Mouse (Mus musculus): ENCODE data around the gene Olfr18.
"Not testable (repeated sequence)": the region's sequence is repeated elsewhere in the genome, so short reads cannot be mapped to it uniquely, and the experiment has no call there.

The Olfr18 gene

DNA sequence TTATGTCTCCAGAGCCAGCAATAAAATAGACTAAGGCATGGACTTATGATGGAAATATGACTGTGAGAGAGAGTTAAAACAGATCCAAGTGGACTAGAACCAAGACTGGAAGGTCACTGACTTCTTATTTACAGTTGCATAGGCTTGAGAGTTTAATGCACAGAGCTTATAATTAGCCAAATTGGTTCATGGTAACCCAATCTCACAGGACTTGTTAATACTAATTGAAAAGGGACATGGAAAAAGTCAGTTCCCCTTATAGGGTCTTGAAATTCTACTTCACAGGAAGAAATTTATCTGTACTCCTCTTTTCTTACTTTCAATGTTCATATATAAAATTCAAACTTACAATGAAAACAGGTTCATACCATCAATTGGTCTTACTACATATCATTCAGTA is at the start of gene Olfr18:
Gene Olfr18, minus strand, starts transcription at position 101 of the 400 bp plus-strand sequence.
- DNase-seq (ENCODE audit: low spot score): no peak

DNA sequence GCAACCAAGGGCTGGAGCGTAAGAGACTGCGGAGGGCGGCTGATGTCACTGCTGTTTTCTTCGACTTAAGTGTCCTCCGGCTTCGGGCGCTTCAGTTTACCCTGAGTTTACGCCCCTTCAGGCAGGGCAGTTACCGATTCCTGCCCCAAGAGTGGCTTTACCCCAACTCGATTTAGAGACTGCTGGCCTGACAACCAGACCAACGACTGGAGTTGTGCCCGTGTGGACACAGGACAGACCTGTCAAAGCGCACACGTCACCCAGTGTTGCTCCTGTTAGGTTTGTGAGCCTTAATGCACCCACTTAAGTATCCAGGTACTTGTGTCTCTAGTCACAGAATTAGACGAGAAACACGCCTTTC is 49.4 kb upstream of the Olfr18 start:
- no peak for DNase-seq (ENCODE audit: low spot score)

DNA sequence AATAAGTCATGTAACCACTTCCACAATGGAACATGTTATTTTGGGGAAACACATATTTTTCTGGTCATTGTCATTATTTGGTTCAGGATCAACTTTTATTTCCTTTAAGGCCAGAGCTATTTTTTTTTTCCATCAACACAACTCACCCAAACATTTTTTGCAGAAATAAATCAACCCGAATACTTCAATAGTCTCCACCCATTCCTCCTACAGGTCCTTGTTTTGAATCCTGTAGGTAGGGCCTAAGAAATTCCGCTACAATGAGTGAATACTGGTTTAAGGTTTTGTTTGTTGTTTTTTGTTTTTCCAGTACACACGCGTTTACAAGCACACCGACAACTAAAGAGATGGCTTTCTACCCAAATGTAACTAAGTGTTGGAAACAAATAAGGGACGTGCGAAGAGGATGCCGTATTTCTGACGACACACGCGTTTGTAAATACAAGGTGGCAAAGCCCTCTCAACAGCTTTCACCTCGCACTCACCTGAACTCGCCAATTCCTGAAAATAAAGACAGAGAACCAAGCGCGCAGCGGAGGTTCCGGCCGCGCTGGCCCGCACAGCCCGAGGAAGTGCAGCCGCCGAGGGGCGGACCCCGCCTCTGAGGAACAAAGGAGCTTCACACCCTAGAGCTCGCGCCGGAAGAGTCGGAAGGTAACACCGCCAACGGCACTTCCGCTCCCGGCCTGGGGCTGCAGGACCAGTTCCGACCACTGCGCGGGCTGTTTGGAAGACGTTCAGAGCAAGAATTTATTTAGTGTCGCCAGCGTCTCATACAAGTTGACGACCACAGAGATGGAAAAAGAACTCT is 48.8 kb upstream of the Olfr18 start, which contains the start of gene Zfp560:
Gene Zfp560, minus strand, starts transcription at position 646 of the 811 bp plus-strand sequence.
- peak; percentile 87 for DNase-seq (ENCODE audit: low spot score)

GRCm38 (mm10) chr9:20383659-20384058 is 47.8 kb upstream of the Olfr18 start:
- DNase-seq (ENCODE audit: low spot score): no peak

DNA sequence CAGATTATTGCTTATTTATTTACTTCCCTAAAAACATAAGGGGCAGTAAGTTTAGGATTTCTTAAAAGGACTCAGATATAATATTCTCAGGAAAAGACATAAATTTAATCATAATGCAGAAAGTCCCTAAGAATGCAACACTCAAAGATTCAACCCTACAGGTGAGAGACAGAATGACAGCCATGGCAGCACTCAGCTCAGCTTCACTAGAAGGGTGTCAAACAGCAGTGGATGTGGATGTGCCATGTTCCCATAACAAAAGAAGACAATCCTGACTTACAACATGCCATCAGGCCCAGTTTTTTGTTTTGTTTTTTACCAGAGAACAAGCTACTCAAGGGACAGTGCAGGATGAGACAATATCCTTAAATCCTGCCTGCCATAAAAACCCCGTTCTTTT is 38.8 kb upstream of the Olfr18 start:
- no peak for DNase-seq (ENCODE audit: low spot score)

DNA sequence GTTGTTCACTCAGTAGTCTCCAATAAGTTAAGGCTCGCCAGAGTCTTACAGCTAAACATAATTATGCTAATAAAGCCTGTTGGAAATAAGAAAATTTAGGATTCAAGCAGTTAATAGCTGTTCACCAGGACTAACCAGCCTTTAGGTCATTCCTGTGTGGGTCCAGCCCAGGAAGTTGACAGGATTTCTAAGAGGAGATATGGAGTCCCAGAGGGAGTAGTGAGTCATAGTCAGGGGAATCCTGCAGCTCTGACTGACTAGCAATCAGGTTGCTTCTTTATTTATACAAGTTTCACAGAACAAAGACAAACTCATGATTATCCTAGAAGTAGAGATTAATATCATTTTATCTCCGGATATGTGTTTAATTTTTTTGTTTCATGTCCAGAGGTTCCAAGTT is 31.4 kb upstream of the Olfr18 start:
- DNase-seq (ENCODE audit: low spot score): no peak

GRCm38 (mm10) chr9:20348501-20348900 is 12.6 kb upstream of the Olfr18 start:
- DNase-seq (ENCODE audit: low spot score): no peak

GRCm38 (mm10) chr9:20298232-20298631 is 37.7 kb downstream of the Olfr18 start, which contains the start of gene Olfr873:
Olfr873 (plus strand) TSS chr9:20298532.
- no peak for DNase-seq (ENCODE audit: low spot score)

DNA sequence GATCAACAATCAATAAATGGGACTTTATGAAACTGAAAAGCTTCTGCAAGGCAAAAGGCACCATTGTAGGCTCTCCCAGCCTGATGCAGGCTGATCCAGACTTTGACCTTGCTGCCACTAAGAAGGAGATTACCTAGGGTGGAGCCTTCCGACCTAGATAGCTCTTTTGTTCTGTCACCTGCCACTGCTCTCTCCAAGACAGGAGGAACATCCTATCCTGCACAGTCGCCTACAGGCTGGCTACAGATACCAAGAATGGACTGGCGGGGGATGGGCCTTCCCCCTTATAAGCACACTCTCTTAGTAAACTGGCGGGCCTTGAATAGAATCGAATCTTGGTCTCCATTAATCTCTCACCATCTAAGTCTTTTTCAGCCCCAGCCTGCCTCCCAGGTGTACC is 40.3 kb downstream of the Olfr18 start:
- not testable (repeated sequence) for DNase-seq (ENCODE audit: low spot score)

DNA sequence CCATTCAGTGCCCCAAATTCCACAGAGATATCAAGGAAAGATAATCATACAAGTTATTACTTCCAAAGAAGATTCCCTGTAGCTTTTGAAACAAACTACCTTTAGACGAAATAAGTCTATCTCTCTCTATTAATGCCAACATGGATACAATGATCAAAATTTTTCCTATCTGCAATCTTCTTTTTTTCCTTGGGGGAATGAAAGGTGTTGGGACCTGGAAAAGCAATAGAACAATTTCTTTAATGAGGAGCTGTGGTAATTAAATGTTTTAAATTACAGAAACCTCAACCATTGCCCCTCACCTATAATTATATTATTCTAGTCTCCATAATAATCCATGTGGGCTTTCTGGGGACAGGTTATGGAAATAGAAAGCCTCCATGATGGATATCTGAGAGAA is 53.8 kb downstream of the Olfr18 start, which contains the start of gene Olfr39:
Gene Olfr39, plus strand, starts transcription at position 301 of the 400 bp plus-strand sequence.
- no peak for DNase-seq (ENCODE audit: low spot score)

All from yolk sac, embryonic 10.5 days (tissue).